Comparison of ENCODE assay signal across 21 mouse cellular contexts in the genomic region with DNA sequence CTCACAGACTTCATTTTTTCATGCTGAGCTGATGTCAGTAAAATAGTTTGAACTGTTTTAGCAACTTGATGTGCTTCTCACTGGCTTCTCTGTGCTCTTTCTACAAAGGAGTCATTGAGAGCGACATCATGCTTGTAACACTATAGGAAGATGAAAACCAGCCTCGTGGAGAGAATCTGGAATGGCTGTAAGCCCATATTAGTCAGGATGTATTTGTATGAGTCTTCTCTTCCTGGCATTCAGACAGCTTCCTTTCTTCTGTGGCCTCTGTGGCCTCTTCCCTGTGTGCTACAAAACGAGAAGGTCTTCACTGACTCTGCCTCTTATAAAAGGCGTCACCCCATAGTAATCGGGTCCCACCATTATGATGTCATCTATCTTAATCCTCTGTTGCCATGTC.
DNase-seq lines count a peak whose midpoint lies in the region; ATAC-seq and TF ChIP-seq lines count a peak whose summit lies in the region.
"Had no signal": no experiment of that assay in that cellular context is flagged by ENCODE, and none has a peak within 500 bp of the region (broad histone marks: within the 10 kb centered on the region; RNA-seq: fewer than 3 reads in every experiment).

No protein-coding gene starts in this region.

- H3K9me3 ChIP-seq in heart, embryonic 14.5 days (ENCODE audit: control insufficient read depth, low read length): no peaks in the 10 kb centered on the region
- H3K9me3 ChIP-seq in lung, embryonic 14.5 days (ENCODE audit: low read depth, low read length): no peaks in the 10 kb centered on the region
- H3K9me3 ChIP-seq in stomach, postnatal 0 days (ENCODE audit: control insufficient read depth, low read length): no peaks in the 10 kb centered on the region
- H3K9me3 ChIP-seq: forebrain, embryonic 10.5 days; midbrain, embryonic 12.5 days; neural tube, embryonic 12.5 days; stomach, embryonic 15.5 days had no signal

- H3K27ac ChIP-seq in heart, embryonic 14.5 days (replicated peaks in 1 of 2; ENCODE audit: control insufficient read depth in 1 of 2, insufficient read depth in 1 of 2, low read depth in 2 of 2, low read length in 2 of 2): peak overlapping the region; percentile 44 to 53; a peak in 3 of 4 replicates
- H3K27ac ChIP-seq in heart, adult 2 months: no peak overlapping the region
- H3K27ac ChIP-seq in lung, embryonic 14.5 days (ENCODE audit: low read depth): no peak overlapping the region
- H3K27ac ChIP-seq in stomach, postnatal 0 days (replicated peaks): 0 out of 2 replicates have a peak overlapping the region, but pooled peaks have one; percentile 20
- H3K27ac ChIP-seq: forebrain, embryonic 10.5 days; hindbrain, embryonic 14.5 days; midbrain, embryonic 12.5 days; neural tube, embryonic 12.5 days; stomach, embryonic 15.5 days had no signal

- ATAC-seq in heart, embryonic 14.5 days (ENCODE audit: insufficient number of reproducible peaks, insufficient read depth, low FRiP score, low read depth): no peak
- no peak for ATAC-seq in lung, embryonic 14.5 days (ENCODE audit: insufficient read depth)
- ATAC-seq in stomach, postnatal 0 days (ENCODE audit: low FRiP score, low TSS enrichment): no peak
- ATAC-seq: activated CD4-positive, CD25-positive, alpha-beta regulatory T cell, adult 4 months had no signal

- H3K27me3 ChIP-seq in heart, embryonic 14.5 days (ENCODE audit: control insufficient read depth, insufficient read depth, low read length): no peaks in the 10 kb centered on the region
- H3K27me3 ChIP-seq in heart, adult 2 months (ENCODE audit: control insufficient read depth, insufficient read depth, low read length): no peaks in the 10 kb centered on the region
- H3K27me3 ChIP-seq in lung, embryonic 14.5 days (ENCODE audit: insufficient read depth, low read length): no peaks in the 10 kb centered on the region
- H3K27me3 ChIP-seq in stomach, postnatal 0 days (ENCODE audit: control insufficient read depth, insufficient read depth, low read length): no peaks in the 10 kb centered on the region
- H3K27me3 ChIP-seq: midbrain, embryonic 12.5 days; neural tube, embryonic 12.5 days; stomach, embryonic 15.5 days had no signal

- WGBS in heart, embryonic 14.5 days: 33% methylated on average over 5 of the region's 5 CpGs
- 25% methylated on average over 5 of the region's 5 CpGs for WGBS in heart, adult 2 months
- 57% methylated on average over 5 of the region's 5 CpGs for WGBS in lung, embryonic 14.5 days
- 50% methylated on average over 5 of the region's 5 CpGs for WGBS in stomach, postnatal 0 days

- no peaks in the 10 kb centered on the region for H3K79me2 ChIP-seq in heart, adult 2 months (replicated peaks; ENCODE audit: control insufficient read depth, insufficient read depth, low read length)

- TF ChIP-seq EP300 in heart, adult 2 months (IDR thresholded peaks at IDR 0.05; ENCODE audit: insufficient read depth, low read depth, low read length): no peak
- TF ChIP-seq EP300 in stomach, postnatal 0 days (optimal IDR thresholded peaks at IDR 0.05): no peak

- TF ChIP-seq POLR2A in heart, adult 2 months (IDR thresholded peaks at IDR 0.05; ENCODE audit: insufficient read depth, low read depth, low read length): no peak

- peaks cover 6 to 15% of the 10 kb centered on the region in 2 experiments for H3K4me1 ChIP-seq in heart, embryonic 14.5 days (ENCODE audit: control insufficient read depth in 2 of 2, insufficient read depth in 2 of 2, low read length in 2 of 2)
- H3K4me1 ChIP-seq in heart, adult 2 months (ENCODE audit: control insufficient read depth, insufficient read depth, low read length): no peaks in the 10 kb centered on the region
- H3K4me1 ChIP-seq in lung, embryonic 14.5 days (ENCODE audit: insufficient read depth): no peaks in the 10 kb centered on the region
- no peaks in the 10 kb centered on the region for H3K4me1 ChIP-seq in stomach, postnatal 0 days (replicated peaks; ENCODE audit: control insufficient read depth, insufficient read depth)
- H3K4me1 ChIP-seq: neural tube, embryonic 12.5 days; stomach, embryonic 15.5 days had no signal

- intact Hi-C loops in heart, adult 2 months (cut with DNase I): no loop called here

- no peak for DNase-seq in heart, adult 2 months
- DNase-seq in lung, embryonic 14.5 days: peak; percentile 41
- DNase-seq in lung, adult 18-20 months: no peak
- DNase-seq in retina, postnatal 1 day: peak; percentile 20
- DNase-seq in retina, embryonic 14.5 days (ENCODE audit: low spot score): no peak
- no peak for DNase-seq in stomach, postnatal 0 days (ENCODE audit: low spot score)
- DNase-seq: adrenal gland, adult 8-10 months; cerebellum, adult 2 months; cerebellum, postnatal 25 days; gastrocnemius, postnatal 25 days; heart, postnatal 4 days; kidney, adult 8-10 months; kidney, postnatal 14 days; left cerebral cortex, postnatal 4 days had no signal

- TF ChIP-seq CTCF in heart, adult 2 months (IDR thresholded peaks at IDR 0.05): no peak
- no peak for TF ChIP-seq CTCF in lung, embryonic 14.5 days (IDR thresholded peaks at IDR 0.05; ENCODE audit: low read depth)
- TF ChIP-seq CTCF in stomach, postnatal 0 days (IDR thresholded peaks at IDR 0.05; ENCODE audit: low read depth): no peak

- peak overlapping the region; percentile 25; the same call in 1 of the 2 replicates for H3K9ac ChIP-seq in heart, embryonic 14.5 days (ENCODE audit: low read length)
- H3K9ac ChIP-seq in heart, adult 2 months (ENCODE audit: low read depth, low read length): no peak overlapping the region
- H3K9ac ChIP-seq in lung, embryonic 14.5 days: no peak overlapping the region
- H3K9ac ChIP-seq in stomach, postnatal 0 days (ENCODE audit: low read length): no peak overlapping the region
- H3K9ac ChIP-seq: hindbrain, embryonic 14.5 days; midbrain, embryonic 12.5 days; neural tube, embryonic 12.5 days; stomach, embryonic 15.5 days had no signal

- no peak overlapping the region for H3K4me3 ChIP-seq in heart, embryonic 14.5 days (ENCODE audit: control insufficient read depth in 1 of 2, insufficient read depth in 1 of 2, low read depth in 1 of 2, low read length in 2 of 2)
- no peak overlapping the region for H3K4me3 ChIP-seq in heart, adult 2 months
- no peak overlapping the region for H3K4me3 ChIP-seq in lung, embryonic 14.5 days (ENCODE audit: low read depth, low read length)
- no peak overlapping the region for H3K4me3 ChIP-seq in stomach, postnatal 0 days (ENCODE audit: low read depth, low read length)
- H3K4me3 ChIP-seq: forebrain, embryonic 10.5 days; midbrain, embryonic 12.5 days; neural tube, embryonic 12.5 days; stomach, embryonic 15.5 days had no signal

- no peaks in the 10 kb centered on the region for H3K36me3 ChIP-seq in heart, embryonic 14.5 days (ENCODE audit: control insufficient read depth, insufficient read depth, low read length)
- H3K36me3 ChIP-seq in heart, adult 2 months (ENCODE audit: control insufficient read depth, insufficient read depth, low read length): no peaks in the 10 kb centered on the region
- H3K36me3 ChIP-seq in lung, embryonic 14.5 days (ENCODE audit: insufficient read depth): no peaks in the 10 kb centered on the region
- H3K36me3 ChIP-seq in stomach, postnatal 0 days (ENCODE audit: control insufficient read depth, insufficient read depth, low read length): no peaks in the 10 kb centered on the region
- H3K36me3 ChIP-seq: forebrain, embryonic 10.5 days; midbrain, embryonic 12.5 days; neural tube, embryonic 12.5 days; stomach, embryonic 15.5 days had no signal

- 0 out of 2 replicates have a peak overlapping the region, but pooled peaks have one; percentile 21 for H3K4me2 ChIP-seq in heart, embryonic 14.5 days (ENCODE audit: low read length)
- H3K4me2 ChIP-seq in lung, embryonic 14.5 days: no peak overlapping the region
- H3K4me2 ChIP-seq in stomach, postnatal 0 days (replicated peaks; ENCODE audit: low read depth): no peak overlapping the region
- H3K4me2 ChIP-seq: hindbrain, embryonic 14.5 days; midbrain, embryonic 12.5 days; neural tube, embryonic 12.5 days; stomach, embryonic 15.5 days had no signal

Comparison
In these comparisons a context has a peak if more than half of its experiments do, and no peak if none do; other contexts are left out.
1. H3K27ac ChIP-seq: peak in heart, embryonic 14.5 days (2 of 2) and stomach, postnatal 0 days (single experiment); none in heart, adult 2 months (single experiment) and lung, embryonic 14.5 days (single experiment).
2. DNase-seq: peak in lung, embryonic 14.5 days (single experiment) and retina, postnatal 1 day (single experiment); none in heart, adult 2 months (0 of 2), lung, adult 18-20 months (0 of 2), retina, embryonic 14.5 days (single experiment) and stomach, postnatal 0 days (single experiment).